Mouse (Mus musculus): ENCODE measurements around the gene Vamp2.

Gene Vamp2

DNA sequence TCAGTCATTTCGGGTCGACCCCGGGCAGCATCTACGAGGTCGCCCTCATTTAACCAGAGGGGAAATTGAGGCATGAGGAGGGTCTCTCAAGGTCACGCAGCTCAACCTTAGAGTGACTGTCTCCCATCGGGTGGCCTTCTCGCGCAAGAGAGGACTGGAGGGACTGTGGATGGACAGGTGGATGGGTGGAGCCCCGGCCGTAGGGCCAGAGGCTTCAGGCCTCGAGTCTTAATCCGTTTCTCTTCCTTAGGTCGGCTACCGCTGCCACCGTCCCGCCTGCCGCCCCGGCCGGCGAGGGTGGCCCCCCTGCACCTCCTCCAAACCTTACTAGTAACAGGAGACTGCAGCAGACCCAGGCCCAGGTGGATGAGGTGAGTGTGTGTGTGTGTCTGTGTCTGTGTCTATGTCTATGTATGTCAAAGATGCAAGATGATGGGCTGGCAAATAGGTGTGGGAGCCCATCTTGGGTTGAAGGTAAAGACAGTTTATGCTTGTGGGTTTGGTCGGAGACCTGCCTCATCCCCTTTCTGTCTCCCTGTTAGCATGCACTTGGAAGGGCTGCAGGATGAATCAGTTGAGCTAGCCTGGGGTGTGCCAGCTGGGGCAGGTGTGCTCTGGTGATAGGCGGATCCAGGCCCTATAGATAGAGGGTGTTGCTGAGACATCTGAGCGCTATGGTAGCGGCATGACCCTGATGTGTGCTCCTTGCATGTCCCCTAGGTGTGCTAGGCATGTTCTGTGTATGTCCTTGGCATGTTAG is 746 bp downstream of the Vamp2 start:
- no peak for TF ChIP-seq GATA4 (IDR thresholded peaks at IDR 0.05; ENCODE audit: insufficient replicate concordance, low read length)

DNA sequence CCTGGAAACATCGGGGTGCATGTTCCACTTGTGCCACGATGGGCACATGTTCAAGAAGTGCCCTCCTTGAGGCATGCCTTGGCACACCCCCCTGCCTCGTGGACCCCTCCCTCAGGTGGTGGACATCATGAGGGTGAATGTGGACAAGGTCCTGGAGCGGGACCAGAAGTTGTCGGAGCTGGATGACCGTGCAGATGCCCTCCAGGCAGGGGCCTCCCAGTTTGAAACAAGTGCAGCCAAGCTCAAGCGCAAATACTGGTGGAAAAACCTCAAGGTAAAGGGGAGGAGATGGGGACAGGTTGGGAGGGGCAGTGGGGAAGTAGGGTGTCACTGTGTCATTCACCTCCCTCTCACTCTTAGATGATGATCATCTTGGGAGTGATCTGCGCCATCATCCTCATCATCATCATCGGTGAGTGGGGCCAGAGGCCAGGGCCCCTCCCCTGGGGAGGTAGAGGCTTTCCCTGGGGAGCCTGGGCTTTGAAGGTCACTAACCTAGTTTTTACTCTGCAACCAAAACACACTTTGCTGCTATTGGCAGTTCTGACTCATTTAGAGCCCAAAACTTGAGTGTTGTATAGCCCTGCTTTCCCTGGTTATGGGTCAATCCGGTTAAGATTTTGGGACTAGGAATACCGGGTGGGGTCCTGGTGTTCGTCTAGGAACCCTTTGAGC is 1.5 kb downstream of the Vamp2 start:
- no peak for TF ChIP-seq GATA4 (IDR thresholded peaks at IDR 0.05; ENCODE audit: insufficient replicate concordance, low read length)

GRCm38 (mm10) chr11:69090367-69090766 is 2.1 kb downstream of the Vamp2 start:
- TF ChIP-seq GATA4 (IDR thresholded peaks at IDR 0.05; ENCODE audit: insufficient replicate concordance, low read length), result no peak

GRCm38 (mm10) chr11:69091566-69092385 is 3.5 kb downstream of the Vamp2 start:
- TF ChIP-seq GATA4 (IDR thresholded peaks at IDR 0.05; ENCODE audit: insufficient replicate concordance, low read length), result no peak

GRCm38 (mm10) chr11:69092386-69092751 is 4.1 kb downstream of the Vamp2 start:
- no peak for TF ChIP-seq GATA4 (IDR thresholded peaks at IDR 0.05; ENCODE audit: insufficient replicate concordance, low read length)

GRCm38 (mm10) chr11:69092871-69093270 is 4.6 kb downstream of the Vamp2 start:
- no peak for TF ChIP-seq GATA4 (IDR thresholded peaks at IDR 0.05; ENCODE audit: insufficient replicate concordance, low read length)

GRCm38 (mm10) chr11:69094697-69095429 is 6.6 kb downstream of the Vamp2 start, which contains the start of gene Per1:
Gene Per1, plus strand, starts transcription at chr11:69095217.
- no peak; the same call in 1 of the 2 replicates for TF ChIP-seq GATA4 (IDR thresholded peaks at IDR 0.05; ENCODE audit: insufficient replicate concordance, low read length)

DNA sequence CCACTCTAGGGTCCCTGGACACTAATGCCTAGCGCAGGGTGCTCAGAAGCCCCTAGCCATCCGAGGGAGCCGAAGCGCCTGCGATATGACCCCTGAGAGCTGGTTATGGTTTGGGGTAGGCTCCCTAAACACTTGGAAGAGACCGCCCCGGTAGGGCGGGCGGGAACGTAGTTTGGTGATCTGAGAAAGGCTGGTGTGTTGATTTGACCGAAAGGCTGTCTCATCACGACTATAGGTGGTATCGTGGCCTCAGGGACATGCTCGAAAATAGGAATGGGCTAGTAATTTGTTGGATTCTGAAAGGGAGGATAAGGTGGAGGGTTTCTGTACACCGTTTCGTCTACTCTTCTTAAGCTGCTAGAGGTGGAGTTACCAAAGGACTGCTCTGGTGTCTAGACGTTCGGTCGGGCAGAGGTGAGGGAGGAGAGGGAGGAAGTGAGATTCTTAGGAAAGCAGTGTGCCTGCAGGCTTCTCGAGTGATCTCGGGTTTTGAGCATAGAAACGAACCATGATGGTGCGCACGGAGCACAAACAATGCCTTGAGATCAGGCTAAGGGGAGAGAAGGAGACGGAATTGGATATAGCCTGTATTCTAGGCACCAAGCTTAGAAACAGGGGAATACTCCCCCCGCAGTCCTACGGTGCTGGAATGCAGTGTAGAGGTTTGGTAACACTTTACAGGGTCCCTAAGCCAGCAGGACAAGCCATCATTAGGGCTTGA is 7.4 kb downstream of the Vamp2 start:
- no peak for TF ChIP-seq GATA4 (IDR thresholded peaks at IDR 0.05; ENCODE audit: insufficient replicate concordance, low read length)

GRCm38 (mm10) chr11:69096360-69096986 is 8.2 kb downstream of the Vamp2 start:
- TF ChIP-seq GATA4 (IDR thresholded peaks at IDR 0.05; ENCODE audit: insufficient replicate concordance, low read length), result no peak

DNA sequence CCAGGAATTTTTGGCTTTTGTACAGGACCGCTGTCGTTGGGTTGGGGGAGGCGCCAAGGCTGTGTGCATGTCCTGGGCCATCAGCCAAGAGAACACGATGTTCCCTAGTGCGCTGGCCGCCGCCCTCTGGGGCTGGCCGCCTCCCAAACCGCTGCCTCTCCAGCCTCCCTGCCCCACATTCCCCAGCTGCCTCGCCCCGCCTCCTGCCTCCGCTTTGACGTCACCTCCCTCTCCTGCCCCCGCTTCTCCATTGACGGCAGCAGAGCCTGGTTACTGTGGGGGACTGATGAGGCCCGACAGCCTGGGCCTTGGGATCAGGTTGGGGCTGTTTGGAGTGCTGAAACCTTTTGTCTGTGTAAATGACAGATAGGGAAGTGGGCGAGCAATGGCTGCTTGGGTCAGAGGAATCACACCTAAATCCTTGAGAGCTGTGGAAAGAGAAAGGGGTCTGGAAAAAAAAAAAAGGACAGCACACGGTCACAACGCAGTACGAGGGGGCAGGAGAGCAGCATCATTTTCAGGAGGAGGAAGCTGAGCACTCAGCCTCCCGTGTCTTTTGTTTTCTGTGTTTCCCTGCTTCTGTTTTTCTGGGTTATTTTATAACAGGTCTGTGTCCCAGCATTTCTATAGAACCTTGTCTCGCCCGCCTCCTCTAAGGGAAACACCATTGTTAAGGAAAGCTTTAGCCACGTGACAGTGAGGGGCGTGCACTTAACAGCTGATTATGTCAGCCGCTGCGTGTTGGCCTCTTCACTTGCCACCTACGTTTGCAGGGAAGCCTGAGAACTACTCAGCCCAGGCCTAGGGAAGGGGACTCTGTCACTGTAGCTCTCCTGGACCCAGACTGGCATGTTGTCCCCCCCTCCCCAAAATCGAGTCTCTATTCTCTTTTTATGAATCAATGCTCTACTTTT is 9.0 kb downstream of the Vamp2 start:
- TF ChIP-seq GATA4 (IDR thresholded peaks at IDR 0.05; ENCODE audit: insufficient replicate concordance, low read length), result peak; percentile 76; the same call in 1 of the 2 replicates

DNA sequence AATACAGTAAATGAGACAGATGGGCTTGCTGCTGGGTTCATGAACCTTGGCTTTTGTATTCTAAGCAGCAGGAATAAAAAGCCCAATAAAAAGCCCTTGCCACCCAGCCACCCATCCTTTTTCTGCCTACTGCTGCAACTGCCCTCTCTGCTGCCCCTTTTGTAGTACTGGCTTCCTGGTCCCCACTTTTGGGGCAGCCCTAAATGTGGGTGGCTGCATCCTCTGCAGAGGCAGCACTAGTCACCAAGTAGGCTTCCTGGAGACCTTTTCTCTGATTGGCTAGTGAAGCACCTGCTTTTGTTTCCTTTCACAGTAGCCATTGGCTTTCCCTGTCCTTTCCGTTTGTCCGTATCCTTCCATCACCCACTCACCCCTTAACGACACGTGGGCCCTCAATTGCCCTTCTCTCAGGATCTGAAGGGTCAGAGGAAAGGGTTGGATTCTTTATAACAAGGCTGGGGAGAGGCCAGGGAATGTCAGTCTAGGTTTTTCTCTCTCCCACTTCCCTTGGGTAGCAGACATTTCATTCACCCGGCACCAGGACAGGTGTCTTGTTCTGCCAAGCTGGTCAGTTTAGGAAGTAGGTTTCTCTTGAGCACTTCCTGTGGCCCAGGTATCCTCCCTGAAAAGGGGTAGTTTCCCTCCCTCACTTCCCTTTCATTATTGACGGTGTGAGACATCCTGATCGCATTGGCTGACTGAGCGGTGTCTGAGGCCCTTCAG is 9.9 kb downstream of the Vamp2 start:
- no peak for TF ChIP-seq GATA4 (IDR thresholded peaks at IDR 0.05; ENCODE audit: insufficient replicate concordance, low read length)

GRCm38 (mm10) chr11:69098762-69099091 is 10.4 kb downstream of the Vamp2 start:
- TF ChIP-seq GATA4 (IDR thresholded peaks at IDR 0.05; ENCODE audit: insufficient replicate concordance, low read length), result peak; percentile 52; the same call in 1 of the 2 replicates

Measured in liver, adult (tissue).